Mouse (Mus musculus) liver, postnatal 0 days (tissue): Measurements from ENCODE around the gene Med20. TPM values are rescaled to one million over a fixed set of nuclear protein-coding genes. Genes with fewer than 3 reads are reported as not detected.
A peak's percentile ranks its signal among the peaks of the same experiment; 100 is the strongest.
"Not testable (repeated sequence)": the region's sequence is repeated elsewhere in the genome, so short reads cannot be mapped to it uniquely, and the experiment has no call there.

Experiments used
- ATAC-seq: fragments of 200-750 bp; cut with Nextera tagmentation; 2 replicates; pipeline ENCODE4 v1.8.0; 2017; ENCODE audit warnings: mild to moderate bottlenecking, moderate library complexity
- DNase-seq: peaks from one replicate; pipeline ENCODE4 v3.0.0-alpha.2; 2016
- H3K27ac ChIP-seq: fragments of 300-500 bp; sonication (generic); 2 replicates; pipeline ENCODE4 v1.5.1; 2014; ENCODE audit warnings: antibody characterized with exemption, moderate library complexity, mild to moderate bottlenecking, low read depth
- H3K27me3 ChIP-seq: fragments of 300-500 bp; sonication (generic); 2 replicates; pipeline ENCODE4 v1.6.1; 2014; ENCODE audit warnings: low read length, control low read depth, mixed read lengths; ENCODE audit not compliant: insufficient read depth
- H3K36me3 ChIP-seq: fragments of 300-500 bp; sonication (generic); replicated peaks from 2 replicates; pipeline ENCODE4 v1.6.1; 2014; ENCODE audit warnings: mild to moderate bottlenecking, control low read depth, low read length, moderate library complexity, mixed read lengths; ENCODE audit not compliant: insufficient read depth
- H3K4me1 ChIP-seq: fragments of 300-500 bp; sonication (generic); 2 replicates; pipeline ENCODE4 v1.6.1; 2014; ENCODE audit warnings: antibody characterized with exemption, mild to moderate bottlenecking, control low read depth; ENCODE audit not compliant: insufficient read depth
- H3K4me2 ChIP-seq: fragments of 300-500 bp; sonication (generic); 2 replicates; pipeline ENCODE4 v1.6.1; 2014; ENCODE audit warnings: low read depth, mild to moderate bottlenecking, low read length, moderate library complexity, mixed read lengths
- H3K4me3 ChIP-seq: fragments of 300-500 bp; sonication (generic); 2 replicates; pipeline ENCODE4 v1.5.1; 2014; ENCODE audit warnings: low read depth, low read length
- H3K9ac ChIP-seq: fragments of 300-500 bp; sonication (generic); replicated peaks from 2 replicates; pipeline ENCODE4 v1.6.1; 2014; ENCODE audit warnings: mild to moderate bottlenecking, moderate library complexity
- H3K9me3 ChIP-seq: fragments of 300-500 bp; sonication (generic); 2 replicates; pipeline ENCODE4 v1.6.1; 2016; ENCODE audit warnings: mild to moderate bottlenecking, control low read depth, low read length, mixed read lengths
- CTCF ChIP-seq: sonication (generic); IDR thresholded peaks from 2 replicates; pipeline ENCODE4 v1.5.1; 2016; ENCODE audit warnings: antibody characterized with exemption, low read depth
- EP300 ChIP-seq: IDR thresholded peaks from 2 replicates; pipeline ENCODE4 v1.6.1; 2016; ENCODE audit warnings: antibody characterized with exemption, low read depth, mild to moderate bottlenecking
- WGBS: fragments of 180-500 bp; shearing (Covaris S2); extraction: QIAGEN DNeasy Blood & Tissue Kit; methylation state at CpG from one replicate; pipeline ENCODE4 v1.1.7; 2014; ENCODE audit not compliant: insufficient replicate concordance; 5-methylcytosine and 5-hydroxymethylcytosine counted together
- polyA plus RNA-seq: library from polyadenylated mRNA; unstranded; fragments of >200 nt; fragmentation: Nextera tagmentation; extraction: Ambion mirVana; gene quantifications from 2 replicates; pipeline ENCODE4 v1.2.1, GENCODE M21; 2015

Med20 gene
- polyA plus RNA-seq, 1 experiment from 2014 or later: 13.5 TPM

DNA sequence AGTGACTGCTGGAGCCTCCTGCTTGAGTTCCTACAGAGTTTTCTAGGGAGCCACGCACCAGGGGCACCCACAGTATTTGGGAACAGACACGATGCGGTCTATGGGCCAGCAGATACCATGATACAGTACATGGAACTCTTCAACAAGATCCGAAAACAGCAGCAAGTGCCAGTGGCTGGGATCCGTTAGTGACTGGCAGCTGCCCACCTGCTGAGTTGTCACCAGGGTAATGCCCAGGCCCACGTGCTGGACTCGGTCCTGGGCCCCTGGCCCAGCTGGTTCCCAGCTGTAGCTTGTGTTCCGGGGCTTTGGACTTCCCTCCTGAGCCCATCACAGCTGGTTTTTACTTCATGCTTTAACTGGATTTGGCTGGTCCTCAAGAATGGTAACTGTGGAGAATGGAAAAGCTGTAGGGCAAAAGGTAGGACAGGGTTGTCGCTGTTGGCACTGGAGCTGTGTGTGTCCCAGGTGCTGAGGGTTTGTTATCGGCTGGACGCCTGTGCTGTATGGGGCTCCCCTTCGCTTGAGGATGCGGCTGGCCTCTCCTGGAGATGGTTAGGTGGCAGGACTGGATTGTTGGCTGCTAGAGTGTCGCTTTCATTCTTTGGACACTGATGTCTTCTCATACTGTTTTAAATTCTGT lies 11.7 kb downstream of the Med20 start:
- no peak overlapping the region for H3K27ac ChIP-seq
- ATAC-seq (no peak), DNase-seq (no peak)
- no peak overlapping the region for H3K9ac ChIP-seq
- WGBS: 95% methylated on average over 14 of the region's 14 CpGs
- no peaks in the 10 kb centered on the region for H3K27me3 ChIP-seq
- peaks cover 57% of the 10 kb centered on the region for H3K36me3 ChIP-seq
- H3K4me2 ChIP-seq: no peak overlapping the region
- peaks cover 4% of the 10 kb centered on the region for H3K4me1 ChIP-seq
- H3K4me3 ChIP-seq: no peak overlapping the region
- no peak for TF ChIP-seq EP300
- no peak for TF ChIP-seq CTCF
- no peaks in the 10 kb centered on the region for H3K9me3 ChIP-seq

DNA sequence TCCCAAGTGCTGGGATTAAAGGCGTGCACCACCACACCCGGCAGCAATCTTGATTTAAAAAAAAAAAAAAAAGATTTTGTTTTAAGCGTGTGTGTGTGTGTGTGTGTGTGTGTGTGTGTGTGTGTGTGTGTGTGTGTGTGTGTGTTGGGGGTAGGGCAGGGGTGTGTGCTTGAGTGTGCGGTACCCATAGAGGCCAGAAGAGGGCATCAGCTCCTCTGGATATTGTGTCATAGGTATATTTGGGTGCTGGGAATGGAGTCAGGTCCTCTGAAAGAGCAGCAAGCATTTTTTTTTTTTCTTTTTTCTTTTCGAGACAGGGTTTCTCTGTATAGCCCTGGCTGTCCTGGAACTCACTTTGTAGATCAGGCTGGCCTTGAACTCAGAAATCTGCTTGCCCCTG lies 13.2 kb downstream of the Med20 start:
- H3K4me1 ChIP-seq: peaks cover 11% of the 10 kb centered on the region
- peaks cover 45% of the 10 kb centered on the region for H3K36me3 ChIP-seq
- not testable (repeated sequence) for H3K9me3 ChIP-seq, H3K4me3 ChIP-seq, H3K27me3 ChIP-seq, DNase-seq, H3K27ac ChIP-seq, ATAC-seq, H3K4me2 ChIP-seq, H3K9ac ChIP-seq
- WGBS: 96% methylated on average over 4 of the region's 5 CpGs
- 0 out of 2 replicates have a peak, but pooled peaks have one; percentile 3 for TF ChIP-seq CTCF

DNA sequence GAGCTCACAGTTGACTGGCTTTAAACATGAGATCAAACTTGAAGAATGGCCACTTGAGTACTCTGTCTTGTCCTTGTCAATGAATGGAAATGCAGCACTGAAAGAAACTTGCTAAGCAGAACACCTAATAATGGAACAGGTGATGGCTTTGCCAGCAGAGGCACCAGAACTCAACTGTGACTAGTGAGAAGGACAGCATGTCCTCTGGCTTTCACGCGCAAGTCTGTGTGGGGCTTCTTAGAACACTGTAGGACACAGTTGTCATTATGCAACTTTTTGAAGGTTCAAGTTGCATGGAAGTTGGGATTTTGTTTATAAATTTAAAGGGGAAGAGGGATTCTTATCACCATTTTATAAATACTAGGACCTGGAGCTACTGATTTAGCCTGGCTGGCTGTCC lies 13.7 kb downstream of the Med20 start:
- Histone ChIP-seq H3K9me3 (no peaks in the 10 kb centered on the region), H3K9ac (no peak overlapping the region), H3K36me3 (peaks cover 40% of the 10 kb centered on the region), H3K27ac (no peak overlapping the region), H3K27me3 (no peaks in the 10 kb centered on the region), H3K4me2 (no peak overlapping the region), H3K4me1 (peaks cover 13% of the 10 kb centered on the region), H3K4me3 (no peak overlapping the region)
- TF ChIP-seq CTCF (no peak), EP300 (no peak)
- 94% methylated on average over 2 of the region's 2 CpGs for WGBS
- DNase-seq (no peak), ATAC-seq (no peak)

DNA sequence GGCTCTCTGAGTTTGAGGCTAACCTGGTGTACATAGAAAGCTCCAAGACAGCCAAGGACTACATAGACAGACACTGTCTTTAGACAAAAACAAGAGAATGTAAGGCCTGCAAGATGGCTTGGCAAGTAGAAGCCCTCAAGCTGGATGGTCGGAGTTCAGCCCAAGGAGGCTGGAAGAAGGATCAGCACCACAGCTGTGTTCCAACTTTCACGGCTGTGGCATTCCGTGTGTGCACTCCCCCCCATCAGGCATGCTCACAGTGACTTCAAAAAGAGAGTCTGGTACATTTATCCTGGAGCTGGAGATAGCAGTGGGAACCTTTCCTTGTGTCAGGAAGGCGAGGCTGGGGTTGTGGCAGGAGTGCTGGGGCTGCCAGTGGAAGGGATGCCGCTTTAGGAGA lies 14.6 kb downstream of the Med20 start:
- Histone ChIP-seq H3K27ac (no peak overlapping the region), H3K9me3 (no peaks in the 10 kb centered on the region), H3K4me2 (no peak overlapping the region), H3K4me1 (peaks cover 22% of the 10 kb centered on the region), H3K4me3 (no peak overlapping the region), H3K9ac (no peak overlapping the region), H3K36me3 (peaks cover 37% of the 10 kb centered on the region), H3K27me3 (no peaks in the 10 kb centered on the region)
- TF ChIP-seq EP300: no peak
- TF ChIP-seq CTCF: no peak
- DNase-seq: no peak
- 87% methylated on average over 5 of the region's 5 CpGs for WGBS
- ATAC-seq: no peak

DNA sequence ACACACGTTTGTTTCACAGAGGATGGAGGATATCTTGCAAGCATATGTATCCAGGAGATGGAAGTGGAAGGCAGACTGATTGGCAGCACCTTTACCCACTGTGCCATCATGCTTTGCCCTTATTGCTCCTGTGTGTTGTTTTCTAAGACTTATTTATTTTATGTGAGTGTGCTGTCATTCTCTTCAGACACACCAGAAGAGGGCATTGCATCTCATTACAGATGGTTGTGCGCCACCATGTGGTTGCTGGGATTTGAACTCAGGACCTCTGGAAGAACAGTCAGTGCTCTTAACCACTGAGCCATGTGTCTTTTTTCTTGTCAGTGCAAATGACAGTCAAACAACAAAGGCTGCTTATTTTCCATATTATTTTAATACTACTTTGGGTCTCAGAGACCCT lies 16.4 kb downstream of the Med20 start:
- Histone ChIP-seq H3K4me3 (peak overlapping the region; percentile 95), H3K36me3 (peaks cover 30% of the 10 kb centered on the region), H3K27me3 (no peaks in the 10 kb centered on the region), H3K9me3 (no peaks in the 10 kb centered on the region), H3K4me1 (peaks cover 23% of the 10 kb centered on the region), H3K4me2 (peak overlapping the region; percentile 100), H3K27ac (peak overlapping the region; percentile 98), H3K9ac (no peak overlapping the region; the same call in 1 of the 2 replicates)
- 72% methylated on average over 2 of the region's 2 CpGs for WGBS
- ATAC-seq (no peak), DNase-seq (no peak)
- TF ChIP-seq EP300 (no peak), CTCF (peak; percentile 62)

DNA sequence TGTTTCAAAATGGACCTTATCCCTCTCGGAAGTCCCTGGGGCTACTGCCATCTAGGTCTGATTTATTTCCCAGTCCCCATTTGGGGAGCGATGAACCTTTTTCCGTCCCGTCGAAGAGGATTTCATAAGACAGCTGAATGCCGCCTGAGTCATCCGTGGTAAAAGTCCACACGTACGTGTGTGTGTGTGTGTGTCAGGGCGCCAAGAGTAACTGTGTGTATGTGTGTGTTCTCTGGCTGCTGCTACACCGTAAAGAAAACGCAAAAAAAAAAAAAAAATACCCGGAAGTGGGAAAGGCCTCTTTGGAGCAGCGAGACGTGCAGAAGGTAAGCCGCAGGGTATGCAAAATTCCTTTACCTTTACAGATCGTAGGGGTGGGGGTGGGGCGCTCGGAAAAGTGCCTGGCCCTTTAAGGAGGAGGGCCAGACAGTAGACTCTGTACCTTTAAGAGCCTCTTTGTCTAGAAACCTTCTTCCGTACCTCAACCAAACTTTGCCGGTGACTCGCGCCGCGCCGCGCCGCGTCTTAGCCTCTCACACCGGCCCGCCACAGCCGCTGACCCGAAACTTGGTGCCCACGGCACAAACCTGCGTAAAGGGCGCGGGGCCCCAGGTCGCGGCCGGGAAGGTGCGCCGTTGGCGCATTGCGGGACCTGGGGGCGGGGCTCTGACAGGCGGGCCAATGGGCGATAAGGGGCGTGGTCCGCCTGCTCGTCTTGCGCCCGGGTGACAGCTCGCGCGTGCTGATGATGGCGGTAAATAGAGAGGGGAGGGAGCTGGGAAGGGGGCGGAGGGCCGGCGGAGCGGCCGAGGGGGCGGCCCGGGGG lies 17.7 kb downstream of the Med20 start:
- H3K9ac ChIP-seq: peak overlapping the region; percentile 88
- H3K36me3 ChIP-seq: peaks cover 17% of the 10 kb centered on the region
- peak; percentile 98 for DNase-seq
- no peaks in the 10 kb centered on the region for H3K27me3 ChIP-seq
- no peak; the same call in 1 of the 2 replicates for TF ChIP-seq CTCF
- 0 out of 2 replicates have a peak, but pooled peaks have one; percentile 38 for TF ChIP-seq EP300
- peak; percentile 94 for ATAC-seq
- H3K27ac ChIP-seq: peak overlapping the region; percentile 98
- H3K4me3 ChIP-seq: peak overlapping the region; percentile 95
- peaks cover 23% of the 10 kb centered on the region for H3K4me1 ChIP-seq
- 2% methylated on average over 63 of the region's 63 CpGs for WGBS
- H3K9me3 ChIP-seq: no peaks in the 10 kb centered on the region
- H3K4me2 ChIP-seq: peak overlapping the region; percentile 100
